ENCODE assay signal across 13 mouse cellular contexts in the genomic region with DNA sequence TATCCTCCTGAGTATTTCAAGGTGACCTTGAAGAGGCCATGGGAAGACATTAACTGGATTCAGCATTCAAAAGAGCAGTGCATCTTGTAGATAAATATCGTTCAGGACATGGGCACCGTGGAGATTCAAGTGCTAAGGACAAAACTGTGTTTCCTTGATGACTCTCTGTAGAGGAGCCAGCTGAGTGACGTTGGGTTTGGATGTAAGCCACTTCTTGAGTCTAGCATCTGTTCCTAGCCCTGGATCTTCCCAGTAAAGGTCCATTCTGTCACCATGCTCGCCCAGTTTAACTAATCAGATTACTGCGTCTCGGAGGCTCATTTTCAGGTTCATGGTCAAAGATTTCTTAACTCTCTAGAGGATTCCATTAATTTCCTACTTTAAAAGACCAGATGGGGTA.
A peak's percentile ranks its signal among the peaks of the same experiment; 100 is the strongest.
DNase-seq lines count a peak whose midpoint lies in the region; ATAC-seq and TF ChIP-seq lines count a peak whose summit lies in the region.
"Had no signal": no experiment of that assay in that cellular context is flagged by ENCODE, and none has a peak within 500 bp of the region (broad histone marks: within the 10 kb centered on the region; RNA-seq: fewer than 3 reads in every experiment).

No protein-coding gene starts in this region.

- no peaks in the 10 kb centered on the region for H3K27me3 ChIP-seq in hindbrain, postnatal 0 days (ENCODE audit: insufficient read depth, low read length)
- no peaks in the 10 kb centered on the region for H3K27me3 ChIP-seq in hindbrain, embryonic 12.5 days
- H3K27me3 ChIP-seq in thymus, adult 2 months (ENCODE audit: control insufficient read depth, insufficient read depth, low read length): no peaks in the 10 kb centered on the region
- no peaks in the 10 kb centered on the region for H3K27me3 ChIP-seq in midbrain, embryonic 15.5 days (replicated peaks)
- H3K27me3 ChIP-seq: midbrain, embryonic 12.5 days; neural tube, embryonic 13.5 days had no signal

- no peaks in the 10 kb centered on the region for H3K9me3 ChIP-seq in hindbrain, postnatal 0 days (ENCODE audit: low read length)
- H3K9me3 ChIP-seq in hindbrain, embryonic 12.5 days (replicated peaks): no peaks in the 10 kb centered on the region
- no peaks in the 10 kb centered on the region for H3K9me3 ChIP-seq in midbrain, embryonic 15.5 days
- H3K9me3 ChIP-seq: limb, embryonic 12.5 days; lung, embryonic 15.5 days; midbrain, embryonic 12.5 days; neural tube, embryonic 13.5 days had no signal

- peaks cover 3% of the 10 kb centered on the region; the same call in 1 of the 2 replicates for H3K4me1 ChIP-seq in hindbrain, postnatal 0 days (ENCODE audit: insufficient read depth, low read length)
- peaks cover 33% of the 10 kb centered on the region for H3K4me1 ChIP-seq in hindbrain, embryonic 12.5 days
- no peaks in the 10 kb centered on the region for H3K4me1 ChIP-seq in thymus, adult 2 months (replicated peaks; ENCODE audit: control insufficient read depth, insufficient read depth, low read length)
- peaks cover 55% of the 10 kb centered on the region for H3K4me1 ChIP-seq in midbrain, embryonic 15.5 days

- H3K9ac ChIP-seq in hindbrain, postnatal 0 days (replicated peaks; ENCODE audit: low read length): no peak overlapping the region
- H3K9ac ChIP-seq in hindbrain, embryonic 12.5 days: no peak overlapping the region
- no peak overlapping the region for H3K9ac ChIP-seq in midbrain, embryonic 15.5 days
- H3K9ac ChIP-seq: limb, embryonic 12.5 days; lung, embryonic 15.5 days; midbrain, embryonic 12.5 days; neural tube, embryonic 13.5 days had no signal

- TF ChIP-seq POLR2A in thymus, adult 2 months (IDR thresholded peaks at IDR 0.05; ENCODE audit: control insufficient read depth, extremely low read depth, insufficient read depth, low read length, poor library complexity): no peak

- no peak overlapping the region for H3K27ac ChIP-seq in hindbrain, postnatal 0 days
- no peak overlapping the region for H3K27ac ChIP-seq in hindbrain, embryonic 12.5 days
- H3K27ac ChIP-seq in thymus, adult 2 months (ENCODE audit: control insufficient read depth, insufficient read depth, low read length): no peak overlapping the region
- no peak overlapping the region for H3K27ac ChIP-seq in midbrain, embryonic 15.5 days
- H3K27ac ChIP-seq: limb, embryonic 12.5 days; lung, embryonic 15.5 days; midbrain, embryonic 12.5 days; neural tube, embryonic 13.5 days had no signal

- TF ChIP-seq CTCF in hindbrain, postnatal 0 days (IDR thresholded peaks at IDR 0.05; ENCODE audit: low read depth): no peak
- TF ChIP-seq CTCF in thymus, adult 2 months (IDR thresholded peaks at IDR 0.05; ENCODE audit: borderline replicate concordance, control insufficient read depth, extremely low read depth, insufficient read depth, low read length, poor library complexity): no peak

- no peak overlapping the region for H3K4me3 ChIP-seq in hindbrain, postnatal 0 days (ENCODE audit: low read length)
- H3K4me3 ChIP-seq in hindbrain, embryonic 12.5 days: no peak overlapping the region
- no peak overlapping the region for H3K4me3 ChIP-seq in thymus, adult 2 months (ENCODE audit: control insufficient read depth, insufficient read depth, low read length)
- no peak overlapping the region for H3K4me3 ChIP-seq in midbrain, embryonic 15.5 days
- H3K4me3 ChIP-seq: limb, embryonic 12.5 days; lung, embryonic 15.5 days; midbrain, embryonic 12.5 days; neural tube, embryonic 13.5 days had no signal

- peak; percentile 53; the same call in 1 of the 2 replicates for ATAC-seq in hindbrain, postnatal 0 days
- no peak for ATAC-seq in hindbrain, embryonic 12.5 days (ENCODE audit: low FRiP score)
- ATAC-seq in midbrain, embryonic 15.5 days (replicated peaks): no peak

- peak; percentile 84 for DNase-seq in hindbrain, postnatal 0 days (ENCODE audit: low spot score)
- peak; percentile 20 for DNase-seq in right cerebral cortex, postnatal 14 days
- no peak for DNase-seq in right cerebral cortex, postnatal 36 days (ENCODE audit: low spot score in 2 of 2)
- DNase-seq in cerebellum, postnatal 10 days: peak; percentile 88 to 89
- no peak for DNase-seq in thymus, adult 2 months
- DNase-seq: adrenal gland, postnatal 14 days; kidney, adult 8-10 months had no signal

- no peaks in the 10 kb centered on the region for H3K36me3 ChIP-seq in hindbrain, postnatal 0 days (ENCODE audit: insufficient read depth, low read length)
- H3K36me3 ChIP-seq in hindbrain, embryonic 12.5 days: no peaks in the 10 kb centered on the region
- H3K36me3 ChIP-seq in thymus, adult 2 months (ENCODE audit: control insufficient read depth, insufficient read depth, low read length): no peaks in the 10 kb centered on the region
- no peaks in the 10 kb centered on the region for H3K36me3 ChIP-seq in midbrain, embryonic 15.5 days (replicated peaks)
- H3K36me3 ChIP-seq: limb, embryonic 12.5 days; lung, embryonic 15.5 days; midbrain, embryonic 12.5 days; neural tube, embryonic 13.5 days had no signal

- 38% methylated on average over 6 of the region's 6 CpGs for WGBS in hindbrain, postnatal 0 days
- WGBS in hindbrain, embryonic 12.5 days: 72% methylated on average over 6 of the region's 6 CpGs
- WGBS in thymus, adult 2 months: 92% methylated on average over 6 of the region's 6 CpGs
- 59% methylated on average over 6 of the region's 6 CpGs for WGBS in midbrain, embryonic 15.5 days

- H3K4me2 ChIP-seq in hindbrain, postnatal 0 days (ENCODE audit: low read depth, low read length): no peak overlapping the region
- no peak overlapping the region for H3K4me2 ChIP-seq in hindbrain, embryonic 12.5 days (replicated peaks)
- no peak overlapping the region for H3K4me2 ChIP-seq in midbrain, embryonic 15.5 days
- H3K4me2 ChIP-seq: limb, embryonic 12.5 days; lung, embryonic 15.5 days; midbrain, embryonic 12.5 days; neural tube, embryonic 13.5 days had no signal

Comparison
In these comparisons a context has a peak if more than half of its experiments do, and no peak if none do; other contexts are left out.
1. DNase-seq: peak in hindbrain, postnatal 0 days (single experiment), right cerebral cortex, postnatal 14 days (single experiment) and cerebellum, postnatal 10 days (2 of 2); none in right cerebral cortex, postnatal 36 days (0 of 2) and thymus, adult 2 months (single experiment).